Mouse (Mus musculus) hindbrain, embryonic 14.5 days (tissue): ENCODE results near the gene Man2a1. TPM values are rescaled to one million over a fixed set of nuclear protein-coding genes. Genes with fewer than 3 reads are reported as not detected.

Experiments
- ATAC-seq: fragments of 200-750 bp; cut with Nextera tagmentation; 2 replicates; pipeline ENCODE4 v1.8.0; 2017; ENCODE audit warnings: moderate number of reproducible peaks, mild to moderate bottlenecking, moderate TSS enrichment, moderate library complexity; ENCODE audit not compliant: low FRiP score
- DNase-seq: peaks from one replicate; pipeline ENCODE4 v3.0.0-alpha.2; 2015; ENCODE audit warnings: low spot score
- H3K27ac ChIP-seq: fragments of 300-500 bp; sonication (generic); 2 replicates; pipeline ENCODE4 v1.5.1; 2014; ENCODE audit warnings: mild to moderate bottlenecking, moderate library complexity
- H3K27me3 ChIP-seq: fragments of 300-500 bp; sonication (generic); 2 replicates; pipeline ENCODE4 v1.6.1; 2014; ENCODE audit warnings: mild to moderate bottlenecking, low read length, mixed read lengths; ENCODE audit not compliant: control insufficient read depth, insufficient read depth
- H3K36me3 ChIP-seq: fragments of 300-500 bp; sonication (generic); replicated peaks from 2 replicates; pipeline ENCODE4 v1.6.1; 2014; ENCODE audit not compliant: control insufficient read depth, insufficient read depth
- H3K4me1 ChIP-seq: fragments of 300-500 bp; sonication (generic); replicated peaks from 2 replicates; pipeline ENCODE4 v1.6.1; 2014; ENCODE audit warnings: antibody characterized with exemption, low read length, mixed read lengths; ENCODE audit not compliant: control insufficient read depth, insufficient read depth
- H3K4me2 ChIP-seq: fragments of 300-500 bp; sonication (generic); replicated peaks from 2 replicates; pipeline ENCODE4 v1.6.1; 2014; ENCODE audit warnings: mild to moderate bottlenecking, moderate library complexity
- H3K4me3 ChIP-seq: fragments of 300-500 bp; sonication (generic); replicated peaks from 2 replicates; pipeline ENCODE4 v1.5.1; 2014; ENCODE audit warnings: mild to moderate bottlenecking, low read length
- H3K9ac ChIP-seq: fragments of 300-500 bp; sonication (generic); 2 replicates; pipeline ENCODE4 v1.6.1; 2014
- H3K9me3 ChIP-seq: fragments of 300-500 bp; sonication (generic); 2 replicates; pipeline ENCODE4 v1.6.1; 2016; ENCODE audit warnings: low read length; ENCODE audit not compliant: control insufficient read depth
- WGBS: fragments of 180-500 bp; shearing (Covaris S2); extraction: QIAGEN DNeasy Blood & Tissue Kit; methylation state at CpG from one replicate; pipeline ENCODE4 v1.1.7; 2014; 5-methylcytosine and 5-hydroxymethylcytosine counted together
- polyA plus RNA-seq: library from polyadenylated mRNA; unstranded; fragments of >200 nt; fragmentation: Nextera tagmentation; extraction: Ambion mirVana; gene quantifications from 2 replicates; pipeline ENCODE4 v1.2.1, GENCODE M21; 2014

The Man2a1 gene
- 5.3 and 5.5 TPM in 2 replicates for polyA plus RNA-seq

- WGBS, result under 1% methylated on average over 45 of the region's 69 CpGs
- Histone ChIP-seq H3K9me3 (no peaks in the 10 kb centered on the region), H3K9ac (peak within 1 kb of the TSS; percentile 90), H3K36me3 (no peaks in the 10 kb centered on the region), H3K4me2 (peak within 1 kb of the TSS; percentile 97), H3K27me3 (no peaks in the 10 kb centered on the region), H3K27ac (peak within 1 kb of the TSS; percentile 84), H3K4me1 (peaks cover 29% of the 10 kb centered on the region), H3K4me3 (peak within 1 kb of the TSS; percentile 96)
- peak; percentile 87 for DNase-seq
- peak; percentile 97 for ATAC-seq
These were observed at the start of gene Man2a1 for GRCm38 (mm10) chr17:64600372-64601090. Gene Man2a1, plus strand, starts transcription at chr17:64600736.

DNA sequence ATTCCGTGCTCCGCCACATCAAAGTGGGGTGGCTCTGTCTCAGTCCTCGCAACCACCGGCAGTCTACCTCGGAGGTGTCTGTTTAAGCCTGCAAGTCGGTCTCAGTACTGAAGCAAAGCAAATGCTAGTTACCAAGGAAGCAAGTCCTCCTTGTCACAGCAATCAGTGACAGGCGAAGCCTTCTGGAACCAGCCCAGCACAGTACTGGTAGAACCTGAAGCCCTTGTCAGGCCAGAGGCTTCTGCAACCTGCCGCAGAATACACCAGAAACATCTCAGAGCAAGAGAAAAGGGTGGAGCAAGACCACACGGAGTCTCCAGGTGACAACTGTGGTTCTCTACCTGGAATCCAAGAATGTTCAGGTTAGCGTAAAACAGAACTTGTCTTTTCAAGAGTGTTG is 47.2 kb upstream of the Man2a1 start:
- H3K9ac ChIP-seq, result no peak overlapping the region
- H3K27ac ChIP-seq, result no peak overlapping the region
- peaks cover 7% of the 10 kb centered on the region; the same call in 1 of the 2 replicates for H3K4me1 ChIP-seq
- no peak overlapping the region for H3K4me2 ChIP-seq
- ATAC-seq (no peak), DNase-seq (no peak)
- H3K36me3 ChIP-seq, result no peaks in the 10 kb centered on the region
- no peaks in the 10 kb centered on the region for H3K9me3 ChIP-seq
- no peaks in the 10 kb centered on the region for H3K27me3 ChIP-seq
- H3K4me3 ChIP-seq, result no peak overlapping the region
- 95% methylated on average over 10 of the region's 10 CpGs for WGBS

DNA sequence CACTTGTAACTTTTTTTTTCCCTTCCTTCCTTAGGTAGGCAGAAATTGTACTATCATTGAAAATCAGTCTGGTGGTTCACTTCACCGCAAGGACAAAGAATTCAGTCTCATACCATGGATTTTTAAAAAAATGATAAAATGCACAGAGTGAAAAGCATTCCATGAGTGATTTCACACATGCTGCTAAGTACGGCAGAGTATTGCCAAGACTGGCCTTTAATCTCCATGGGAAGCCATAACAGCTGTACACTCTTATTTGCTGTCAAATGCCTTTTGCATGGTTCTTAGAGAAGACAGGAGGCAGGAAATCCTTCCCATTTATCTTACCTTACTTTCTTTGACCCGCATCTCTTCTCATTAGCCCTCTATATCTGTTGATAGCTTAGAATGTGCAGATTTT is 45.6 kb upstream of the Man2a1 start:
- Histone ChIP-seq H3K27ac (no peak overlapping the region), H3K9me3 (no peaks in the 10 kb centered on the region), H3K9ac (no peak overlapping the region), H3K27me3 (0 out of 2 replicates have a peak, but pooled peaks cover 2% of the 10 kb centered on the region), H3K4me2 (no peak overlapping the region), H3K36me3 (no peaks in the 10 kb centered on the region), H3K4me3 (no peak overlapping the region), H3K4me1 (peaks cover 10% of the 10 kb centered on the region; the same call in 1 of the 2 replicates)
- DNase-seq, result no peak
- ATAC-seq, result no peak
- 67% methylated on average over 3 of the region's 3 CpGs for WGBS

- ATAC-seq (no peak), DNase-seq (no peak)
- no peak overlapping the region for H3K4me2 ChIP-seq
- no peak overlapping the region for H3K4me3 ChIP-seq
- H3K36me3 ChIP-seq, result no peaks in the 10 kb centered on the region
- H3K9me3 ChIP-seq, result no peaks in the 10 kb centered on the region
- peaks cover 5% of the 10 kb centered on the region; the same call in 1 of the 2 replicates for H3K4me1 ChIP-seq
- 0 out of 2 replicates have a peak, but pooled peaks cover 3% of the 10 kb centered on the region for H3K27me3 ChIP-seq
- H3K9ac ChIP-seq, result no peak overlapping the region
- 88% methylated on average over 22 of the region's 22 CpGs for WGBS
- no peak overlapping the region for H3K27ac ChIP-seq
These were observed 43.7 kb upstream of the Man2a1 start for GRCm38 (mm10) chr17:64556661-64557445.

DNA sequence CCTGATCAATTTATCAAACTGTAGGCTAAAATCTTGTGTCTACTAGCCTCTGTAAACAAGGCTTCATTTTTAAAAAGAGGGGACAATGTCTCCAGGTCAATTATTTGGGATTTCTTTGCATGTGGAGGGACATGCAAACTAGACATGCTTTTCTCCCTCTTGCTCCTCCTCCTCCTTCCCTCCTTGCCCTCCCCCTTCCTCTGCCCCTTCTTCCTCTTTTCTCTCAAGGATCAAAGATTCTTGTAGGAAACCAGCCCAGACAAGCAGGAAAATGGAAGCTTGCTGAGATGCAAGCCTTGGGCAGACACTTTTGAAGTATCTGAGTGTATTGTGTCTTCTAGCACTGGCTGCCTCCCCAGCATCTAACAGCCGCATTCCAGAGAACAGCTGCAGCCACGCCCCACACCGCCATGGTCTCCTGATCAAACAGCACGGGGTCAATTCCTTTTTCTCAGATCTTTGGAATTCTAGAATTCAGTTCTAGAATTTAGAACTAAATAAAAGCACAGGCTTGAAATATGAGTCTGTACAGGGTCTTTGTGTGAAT is 41.5 kb upstream of the Man2a1 start:
- DNase-seq (no peak), ATAC-seq (no peak)
- Histone ChIP-seq H3K27ac (no peak overlapping the region), H3K4me1 (peaks cover 5% of the 10 kb centered on the region; the same call in 1 of the 2 replicates), H3K9me3 (no peaks in the 10 kb centered on the region), H3K4me2 (no peak overlapping the region), H3K9ac (no peak overlapping the region), H3K36me3 (no peaks in the 10 kb centered on the region), H3K27me3 (0 out of 2 replicates have a peak, but pooled peaks cover 3% of the 10 kb centered on the region), H3K4me3 (no peak overlapping the region)
- 6% methylated on average over 4 of the region's 4 CpGs for WGBS

DNA sequence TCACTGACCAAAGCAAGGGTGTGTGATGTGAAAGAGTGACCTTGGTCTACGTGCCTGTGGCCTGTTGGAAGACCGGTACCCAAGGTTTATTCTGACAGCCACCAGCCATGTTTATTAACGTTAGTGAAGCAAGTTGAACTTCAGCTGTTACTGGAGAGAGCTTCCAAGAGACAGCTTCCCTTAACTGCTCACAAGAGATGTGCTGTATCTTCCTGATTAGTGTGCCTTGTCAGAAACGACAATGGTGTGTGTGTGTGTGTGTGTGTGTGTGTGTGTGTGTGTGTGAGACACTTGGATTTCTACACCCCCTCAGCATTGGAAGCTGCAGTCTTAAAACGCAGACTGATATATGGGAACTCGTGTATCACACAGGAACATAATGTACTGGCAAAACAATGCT is 34.1 kb upstream of the Man2a1 start:
- Histone ChIP-seq H3K4me1 (no peaks in the 10 kb centered on the region), H3K9ac (no peak overlapping the region), H3K4me3 (no peak overlapping the region), H3K27me3 (no peaks in the 10 kb centered on the region), H3K27ac (no peak overlapping the region), H3K4me2 (no peak overlapping the region), H3K9me3 (no peaks in the 10 kb centered on the region), H3K36me3 (no peaks in the 10 kb centered on the region)
- DNase-seq (no peak), ATAC-seq (no peak)
- 63% methylated on average over 6 of the region's 6 CpGs for WGBS

DNA sequence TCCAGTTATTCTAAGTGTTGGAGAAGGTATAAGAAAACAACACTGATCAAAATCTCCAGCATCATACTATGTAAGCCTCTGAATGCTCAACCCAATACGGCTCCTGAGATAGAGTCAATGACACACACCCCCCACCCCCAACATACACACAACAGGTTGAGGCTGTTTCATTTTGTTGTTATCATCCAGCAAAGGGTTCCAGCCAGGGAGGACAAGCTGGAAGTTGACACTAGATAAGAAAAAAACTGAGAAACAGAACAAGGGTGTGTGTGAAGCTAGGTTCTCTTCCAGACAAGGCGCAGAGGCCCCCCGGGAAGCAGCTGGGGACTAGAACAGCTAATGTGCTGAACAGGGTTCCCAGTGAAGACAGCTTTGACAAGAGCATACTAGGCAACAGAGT is 33.0 kb upstream of the Man2a1 start:
- WGBS, result 94% methylated on average over 3 of the region's 3 CpGs
- no peaks in the 10 kb centered on the region for H3K36me3 ChIP-seq
- no peaks in the 10 kb centered on the region for H3K4me1 ChIP-seq
- no peaks in the 10 kb centered on the region for H3K9me3 ChIP-seq
- no peak overlapping the region for H3K9ac ChIP-seq
- no peak for DNase-seq
- no peaks in the 10 kb centered on the region for H3K27me3 ChIP-seq
- no peak overlapping the region for H3K4me2 ChIP-seq
- no peak overlapping the region for H3K4me3 ChIP-seq
- ATAC-seq, result no peak
- no peak overlapping the region for H3K27ac ChIP-seq

DNA sequence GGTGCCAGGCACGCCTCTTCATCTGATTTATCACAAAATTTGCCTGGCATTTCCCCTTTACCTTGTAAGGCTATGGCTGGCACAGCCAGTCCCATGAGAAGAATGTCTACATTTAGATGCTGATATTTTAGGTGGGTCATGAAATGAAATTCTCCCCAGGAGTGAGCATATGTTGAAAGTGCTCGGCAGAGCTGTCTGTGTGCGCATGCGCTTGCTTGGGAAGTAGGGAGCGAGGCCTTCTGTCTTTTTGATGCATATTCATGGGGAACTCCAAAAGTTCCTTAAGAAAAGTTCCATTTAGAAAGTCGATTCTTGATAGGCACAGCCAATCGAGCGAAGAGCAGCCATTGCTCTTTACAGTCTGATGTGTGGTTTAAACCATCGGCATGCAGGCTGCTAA is 26.6 kb upstream of the Man2a1 start:
- WGBS, result 84% methylated on average over 9 of the region's 9 CpGs

GRCm38 (mm10) chr17:64575240-64575639 is 25.3 kb upstream of the Man2a1 start:
- H3K36me3 ChIP-seq, result no peaks in the 10 kb centered on the region
- H3K9ac ChIP-seq, result no peak overlapping the region
- ATAC-seq, result no peak

More for the DNA sequence above, 26.6 kb upstream of the Man2a1 start:
- no peak overlapping the region for H3K9ac ChIP-seq
- no peaks in the 10 kb centered on the region for H3K36me3 ChIP-seq
- no peak overlapping the region for H3K27ac ChIP-seq
- no peaks in the 10 kb centered on the region for H3K27me3 ChIP-seq
- H3K4me3 ChIP-seq, result no peak overlapping the region
- DNase-seq (no peak), ATAC-seq (no peak)
- H3K4me1 ChIP-seq, result peaks cover 6% of the 10 kb centered on the region; the same call in 1 of the 2 replicates
- H3K4me2 ChIP-seq, result no peak overlapping the region
- no peaks in the 10 kb centered on the region for H3K9me3 ChIP-seq

More at GRCm38 (mm10) chr17:64575240-64575639, 25.3 kb upstream of the Man2a1 start:
- no peak for DNase-seq
- H3K4me3 ChIP-seq, result no peak overlapping the region
- no peak overlapping the region for H3K27ac ChIP-seq
- no peak overlapping the region for H3K4me2 ChIP-seq
- WGBS, result 79% methylated on average over 6 of the region's 6 CpGs
- H3K27me3 ChIP-seq, result no peaks in the 10 kb centered on the region
- H3K4me1 ChIP-seq, result peaks cover 6% of the 10 kb centered on the region; the same call in 1 of the 2 replicates
- no peaks in the 10 kb centered on the region for H3K9me3 ChIP-seq
